Mouse (Mus musculus) neural tube, embryonic 11.5 days (tissue): ENCODE data around the gene Cish. TPM values are rescaled to one million over a fixed set of nuclear protein-coding genes. Genes with fewer than 3 reads are reported as not detected.

Experiments
- ATAC-seq: fragments of 200-750 bp; cut with Nextera tagmentation; 2 replicates; pipeline ENCODE4 v1.8.0; 2017; ENCODE audit warnings: moderate number of reproducible peaks, mild to moderate bottlenecking, moderate TSS enrichment, moderate library complexity; ENCODE audit not compliant: insufficient read depth, low FRiP score, low TSS enrichment
- DNase-seq: peaks from one replicate; pipeline ENCODE4 v3.0.0-alpha.2; 2015; ENCODE audit warnings: low spot score
- H3K27ac ChIP-seq: fragments of 300-500 bp; sonication (generic); 2 replicates; pipeline ENCODE4 v1.5.1; 2014; ENCODE audit warnings: low read depth, mild to moderate bottlenecking, low read length
- H3K27me3 ChIP-seq: fragments of 300-500 bp; sonication (generic); 2 replicates; pipeline ENCODE4 v1.6.1; 2014; ENCODE audit warnings: mild to moderate bottlenecking, low read length, mixed read lengths; ENCODE audit not compliant: control insufficient read depth, insufficient read depth
- H3K36me3 ChIP-seq: fragments of 300-500 bp; sonication (generic); 2 replicates; pipeline ENCODE4 v1.6.1; 2014; ENCODE audit warnings: mild to moderate bottlenecking, low read length, moderate library complexity, mixed read lengths; ENCODE audit not compliant: control insufficient read depth, insufficient read depth
- H3K4me1 ChIP-seq: fragments of 300-500 bp; sonication (generic); 2 replicates; pipeline ENCODE4 v1.6.1; 2014; ENCODE audit warnings: low read length, mixed read lengths; ENCODE audit not compliant: control insufficient read depth, insufficient read depth
- H3K4me2 ChIP-seq: fragments of 300-500 bp; sonication (generic); 2 replicates; pipeline ENCODE4 v1.6.1; 2014; ENCODE audit warnings: low read depth, mild to moderate bottlenecking, moderate library complexity
- H3K4me3 ChIP-seq: fragments of 300-500 bp; sonication (generic); 2 replicates; pipeline ENCODE4 v1.5.1; 2014; ENCODE audit warnings: low read depth, low read length
- H3K9ac ChIP-seq: fragments of 300-500 bp; sonication (generic); 2 replicates; pipeline ENCODE4 v1.6.1; 2014; ENCODE audit warnings: mild to moderate bottlenecking, low read length
- H3K9me3 ChIP-seq: fragments of 300-500 bp; sonication (generic); 2 replicates; pipeline ENCODE4 v1.6.1; 2016; ENCODE audit warnings: low read length; ENCODE audit not compliant: control insufficient read depth
- WGBS: fragments of 180-500 bp; shearing (Covaris S2); extraction: QIAGEN DNeasy Blood & Tissue Kit; methylation state at CpG from one replicate; pipeline ENCODE4 v1.1.7; 2014; 5-methylcytosine and 5-hydroxymethylcytosine counted together
- polyA plus RNA-seq: library from polyadenylated mRNA; unstranded; fragments of >200 nt; fragmentation: Nextera tagmentation; extraction: Ambion mirVana; gene quantifications from 2 replicates; pipeline ENCODE4 v1.2.1, GENCODE M21; 2014

The Cish gene
- polyA plus RNA-seq, 1 experiment from 2014 or later: 5.1 TPM

- ATAC-seq (no peak), DNase-seq (no peak)
- WGBS: 78% methylated on average over 7 of the region's 7 CpGs
- no peak overlapping the region for H3K4me3 ChIP-seq
- no peak overlapping the region for H3K4me2 ChIP-seq
- H3K9ac ChIP-seq: no peak overlapping the region
- H3K36me3 ChIP-seq: no peaks in the 10 kb centered on the region
- H3K9me3 ChIP-seq: no peaks in the 10 kb centered on the region
- no peaks in the 10 kb centered on the region for H3K4me1 ChIP-seq
- no peak overlapping the region for H3K27ac ChIP-seq
- no peaks in the 10 kb centered on the region for H3K27me3 ChIP-seq
These were observed 24.5 kb upstream of the Cish start for GRCm38 (mm10) chr9:107271177-107271938.

- Histone ChIP-seq H3K4me2 (no peak overlapping the region), H3K27ac (no peak overlapping the region), H3K9me3 (no peaks in the 10 kb centered on the region), H3K36me3 (no peaks in the 10 kb centered on the region), H3K4me3 (no peak overlapping the region), H3K9ac (no peak overlapping the region), H3K27me3 (no peaks in the 10 kb centered on the region), H3K4me1 (no peaks in the 10 kb centered on the region)
- DNase-seq (no peak), ATAC-seq (no peak)
- 81% methylated on average over 4 of the region's 4 CpGs for WGBS
These were observed 23.5 kb upstream of the Cish start for GRCm38 (mm10) chr9:107272284-107272683.

GRCm38 (mm10) chr9:107273184-107273583 lies 22.6 kb upstream of the Cish start:
- H3K9ac ChIP-seq: no peak overlapping the region
- no peaks in the 10 kb centered on the region for H3K9me3 ChIP-seq
- no peaks in the 10 kb centered on the region for H3K36me3 ChIP-seq
- H3K4me3 ChIP-seq: no peak overlapping the region
- H3K4me2 ChIP-seq: no peak overlapping the region
- no peak overlapping the region for H3K27ac ChIP-seq
- H3K27me3 ChIP-seq: no peaks in the 10 kb centered on the region
- no peaks in the 10 kb centered on the region for H3K4me1 ChIP-seq
- DNase-seq (no peak), ATAC-seq (no peak)
- WGBS: 72% methylated on average over 10 of the region's 10 CpGs

GRCm38 (mm10) chr9:107274751-107275150 lies 21.1 kb upstream of the Cish start:
- Histone ChIP-seq H3K27me3 (no peaks in the 10 kb centered on the region), H3K4me1 (peaks cover 2% of the 10 kb centered on the region; the same call in 1 of the 2 replicates), H3K4me3 (no peak overlapping the region), H3K9me3 (no peaks in the 10 kb centered on the region), H3K27ac (no peak overlapping the region), H3K36me3 (no peaks in the 10 kb centered on the region), H3K9ac (no peak overlapping the region), H3K4me2 (no peak overlapping the region)
- DNase-seq: no peak
- ATAC-seq: no peak
- WGBS: 84% methylated on average over 6 of the region's 6 CpGs

- no peak overlapping the region for H3K27ac ChIP-seq
- WGBS: 92% methylated on average over 5 of the region's 5 CpGs
- no peak overlapping the region for H3K9ac ChIP-seq
- no peak overlapping the region for H3K4me2 ChIP-seq
- no peaks in the 10 kb centered on the region for H3K9me3 ChIP-seq
- DNase-seq (no peak), ATAC-seq (no peak)
- H3K36me3 ChIP-seq: no peaks in the 10 kb centered on the region
- no peak overlapping the region for H3K4me3 ChIP-seq
- H3K4me1 ChIP-seq: peaks cover 7% of the 10 kb centered on the region
- H3K27me3 ChIP-seq: no peaks in the 10 kb centered on the region
These were observed 20.1 kb upstream of the Cish start for GRCm38 (mm10) chr9:107275710-107276109.

GRCm38 (mm10) chr9:107277603-107278002 lies 18.2 kb upstream of the Cish start:
- WGBS: 85% methylated on average over 7 of the region's 7 CpGs

GRCm38 (mm10) chr9:107278126-107278525 lies 17.7 kb upstream of the Cish start:
- H3K4me2 ChIP-seq: no peak overlapping the region
- peaks cover 7% of the 10 kb centered on the region for H3K4me1 ChIP-seq
- H3K9ac ChIP-seq: no peak overlapping the region
- WGBS: 39% methylated on average over 4 of the region's 4 CpGs
- H3K9me3 ChIP-seq: no peaks in the 10 kb centered on the region
- no peaks in the 10 kb centered on the region for H3K36me3 ChIP-seq
- H3K27me3 ChIP-seq: no peaks in the 10 kb centered on the region
- ATAC-seq (no peak), DNase-seq (no peak)
- no peak overlapping the region for H3K27ac ChIP-seq
- H3K4me3 ChIP-seq: no peak overlapping the region

More at GRCm38 (mm10) chr9:107277603-107278002, 18.2 kb upstream of the Cish start:
- Histone ChIP-seq H3K9me3 (no peaks in the 10 kb centered on the region), H3K4me2 (no peak overlapping the region), H3K27ac (no peak overlapping the region), H3K9ac (no peak overlapping the region), H3K27me3 (no peaks in the 10 kb centered on the region), H3K36me3 (no peaks in the 10 kb centered on the region), H3K4me1 (peaks cover 7% of the 10 kb centered on the region), H3K4me3 (no peak overlapping the region)
- ATAC-seq: no peak
- DNase-seq: no peak

DNA sequence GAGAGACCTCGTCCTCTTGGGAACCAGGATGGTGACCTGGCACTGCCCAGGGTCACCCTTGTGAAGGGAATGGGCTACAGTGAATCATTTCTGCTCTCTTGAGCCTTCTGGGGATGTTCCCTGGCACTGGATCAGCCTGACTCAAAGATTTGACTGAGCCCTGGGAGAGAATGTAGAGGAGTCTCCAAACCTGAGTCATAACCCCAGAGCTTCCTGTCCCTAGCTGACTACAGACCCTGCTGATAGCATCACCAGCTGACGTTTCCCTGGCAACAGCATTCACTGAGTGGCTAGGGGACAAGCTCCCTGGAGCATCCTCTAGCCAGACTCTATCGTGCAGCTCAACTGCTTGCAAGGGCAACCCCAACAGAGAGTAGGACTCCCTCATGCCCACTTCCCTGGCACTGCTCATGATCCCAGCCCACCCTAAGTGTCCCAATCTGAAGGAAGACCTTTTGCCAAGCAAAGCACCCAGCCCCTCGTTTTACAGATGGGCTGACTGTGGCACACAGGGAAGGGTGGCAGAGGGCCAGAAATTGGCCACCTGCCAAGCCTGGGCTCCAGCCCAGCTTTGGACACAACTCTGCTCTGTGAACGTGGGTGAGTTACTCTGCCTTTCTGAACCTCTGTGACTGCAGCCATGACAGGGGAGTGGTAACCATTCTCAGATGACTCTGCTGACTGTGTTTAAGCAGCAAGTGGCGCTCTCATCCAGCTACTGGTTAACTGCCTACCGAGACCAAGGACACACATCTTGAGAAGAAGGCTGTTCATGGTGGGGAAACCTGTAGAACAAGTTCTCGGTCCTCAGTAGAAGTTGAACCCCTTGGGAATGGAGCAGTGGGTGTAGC lies 17.1 kb upstream of the Cish start:
- peaks cover 7% of the 10 kb centered on the region for H3K4me1 ChIP-seq
- H3K4me3 ChIP-seq: no peak overlapping the region
- no peak overlapping the region for H3K9ac ChIP-seq
- H3K36me3 ChIP-seq: no peaks in the 10 kb centered on the region
- 58% methylated on average over 8 of the region's 8 CpGs for WGBS
- H3K27me3 ChIP-seq: no peaks in the 10 kb centered on the region
- no peak for ATAC-seq
- DNase-seq: no peak
- H3K9me3 ChIP-seq: no peaks in the 10 kb centered on the region
- H3K4me2 ChIP-seq: no peak overlapping the region
- H3K27ac ChIP-seq: no peak overlapping the region
